Mouse (Mus musculus) ZHBTc4 (cell line): ENCODE measurements around the gene Bbip1.
A peak's percentile ranks its signal among the peaks of the same experiment; 100 is the strongest.
"Not testable (repeated sequence)": the region's sequence is repeated elsewhere in the genome, so short reads cannot be mapped to it uniquely, and the experiment has no call there.

Experiments used
- DNase-seq: peaks from one replicate; pipeline ENCODE4 v3.0.0-alpha.2; 2011; ENCODE audit warnings: low read depth, low spot score

The Bbip1 gene

GRCm38 (mm10) chr19:53925338-53925751 is 19.1 kb downstream of the Bbip1 start:
- peak; percentile 86 for DNase-seq

GRCm38 (mm10) chr19:53921996-53922395 is 22.4 kb downstream of the Bbip1 start:
- not testable (repeated sequence) for DNase-seq

- no peak for DNase-seq
Measured at GRCm38 (mm10) chr19:53919541-53919940, 24.9 kb downstream of the Bbip1 start.

DNA sequence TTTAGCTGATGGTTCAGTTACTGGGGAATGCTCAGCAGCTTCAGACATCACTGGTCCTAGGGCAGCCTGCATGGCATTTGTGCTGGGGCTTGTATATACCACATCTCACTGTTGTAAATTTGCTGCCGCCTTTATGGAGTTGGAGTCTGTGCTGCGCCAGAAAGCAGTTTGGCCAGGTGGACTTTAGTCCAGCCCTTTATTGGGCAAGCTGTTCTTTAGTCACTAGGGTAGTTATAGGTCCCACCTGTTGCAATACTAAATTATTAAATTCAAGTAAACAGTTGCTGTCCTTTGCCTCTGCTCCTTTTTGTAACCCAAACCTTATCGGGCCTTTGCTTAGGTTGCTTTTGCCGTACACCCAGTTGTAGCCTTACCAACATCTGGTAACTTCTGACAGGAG is 29.5 kb downstream of the Bbip1 start:
- DNase-seq = no peak

- DNase-seq = not testable (repeated sequence)
Measured at GRCm38 (mm10) chr19:53906703-53907070, 37.7 kb downstream of the Bbip1 start.

DNA sequence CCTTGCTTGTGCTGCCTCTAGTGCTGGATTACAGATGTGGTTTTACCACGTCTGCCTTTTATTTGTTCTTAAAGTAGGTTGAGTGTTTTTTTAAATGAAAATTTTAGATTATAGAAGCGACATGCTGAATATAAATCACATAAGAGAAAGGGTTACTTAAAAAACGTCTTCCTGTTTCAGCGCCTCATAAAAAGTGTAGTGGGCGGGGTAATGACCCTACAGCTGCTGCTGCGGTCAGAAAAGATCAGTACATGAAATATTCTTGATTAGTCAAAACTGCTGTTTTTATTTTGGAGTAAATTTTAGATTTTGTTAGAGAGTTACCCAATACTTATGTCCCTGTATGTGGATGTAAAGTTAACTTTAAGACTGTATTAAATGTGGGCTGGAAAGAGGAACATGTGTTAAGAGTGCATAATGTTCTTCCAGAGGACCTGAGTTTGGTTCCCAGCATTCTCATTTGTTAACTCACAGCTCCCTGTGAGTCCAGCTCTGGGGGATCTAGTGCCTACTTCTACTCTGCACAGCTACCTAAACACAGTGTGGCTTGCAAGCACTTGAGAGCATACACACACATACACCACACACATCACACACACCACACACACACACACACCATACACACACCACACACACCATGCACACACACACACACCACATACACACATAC is 38.3 kb downstream of the Bbip1 start:
- no peak for DNase-seq

GRCm38 (mm10) chr19:53904833-53905480 is 39.5 kb downstream of the Bbip1 start:
- no peak for DNase-seq

DNA sequence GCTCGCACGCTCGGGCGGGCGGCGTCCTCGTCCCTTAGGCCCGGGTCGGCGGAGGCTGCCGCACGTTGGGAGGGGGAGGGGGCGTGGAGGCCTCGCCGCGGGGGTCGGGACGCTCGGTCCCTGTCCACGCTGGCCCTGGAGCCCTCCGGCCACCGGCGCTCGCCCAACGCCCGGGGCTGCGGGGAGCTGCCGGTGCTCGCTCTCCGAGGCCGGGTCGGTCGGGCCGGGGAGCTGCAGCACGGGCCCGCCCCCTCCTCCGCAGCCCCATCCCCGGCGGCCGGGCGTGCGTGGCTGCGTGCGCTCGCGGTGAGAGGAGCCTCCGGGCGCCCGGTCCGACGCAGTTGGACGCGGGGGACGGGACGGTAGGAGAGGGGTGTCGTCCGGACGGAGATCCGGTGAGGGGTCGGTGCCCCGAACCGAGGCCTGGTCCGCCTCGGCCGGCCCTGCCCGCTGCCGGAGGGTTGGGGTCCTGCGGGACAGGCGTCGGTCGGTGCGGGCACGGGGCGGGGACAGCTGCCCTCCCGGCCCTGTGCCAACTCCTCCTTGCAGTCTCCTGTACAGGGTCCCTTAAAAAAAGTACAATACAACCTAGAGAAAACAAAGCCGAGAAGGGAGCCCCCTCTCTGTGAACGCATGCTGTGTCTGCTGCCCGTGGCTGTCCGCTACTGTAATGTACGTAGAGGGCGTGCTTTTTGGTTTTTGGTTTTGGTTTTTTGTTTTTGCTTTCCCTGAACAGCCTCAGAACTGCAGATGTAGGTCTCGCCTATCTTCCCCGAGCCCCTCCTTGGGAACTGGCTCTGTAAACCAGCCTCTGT is 40.7 kb downstream of the Bbip1 start:
- DNase-seq = peak; percentile 41

DNA sequence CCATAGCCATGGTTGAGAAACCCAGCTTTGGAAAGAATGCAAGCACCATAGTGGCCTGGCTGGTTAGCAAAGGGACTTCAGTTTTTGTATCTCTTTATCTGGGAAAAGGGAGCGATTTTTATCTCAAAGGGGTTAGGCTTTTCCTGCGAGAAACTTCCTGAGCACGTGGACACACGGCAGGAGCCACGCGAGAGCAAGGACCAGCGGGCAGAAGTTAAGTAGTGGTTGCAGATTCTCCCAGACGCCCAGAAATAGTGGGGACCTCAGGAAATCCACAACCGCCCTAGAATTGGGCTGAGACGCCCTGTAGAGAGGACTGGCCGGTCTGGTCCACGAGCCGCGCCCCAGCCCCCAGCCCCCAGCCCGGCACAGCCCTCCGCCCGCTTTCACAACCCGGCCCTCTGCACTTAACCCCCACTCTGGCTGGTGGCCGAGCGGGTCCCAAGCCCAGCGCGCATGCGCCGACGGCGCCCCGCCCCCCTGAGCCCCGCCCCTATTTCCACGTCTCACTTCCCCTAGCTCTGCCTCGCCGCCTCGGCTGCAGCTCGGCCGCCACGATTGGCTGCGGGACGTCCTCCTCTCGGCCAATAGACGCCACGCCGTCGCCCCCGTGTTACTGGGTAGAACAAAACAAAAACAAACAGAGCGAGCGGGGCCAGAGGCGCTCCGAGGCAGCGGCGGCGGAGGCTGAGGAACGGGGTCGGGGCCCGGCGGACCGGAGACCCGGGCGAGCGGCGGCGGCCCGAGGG is 41.5 kb downstream of the Bbip1 start:
- peak; percentile 98 for DNase-seq

DNA sequence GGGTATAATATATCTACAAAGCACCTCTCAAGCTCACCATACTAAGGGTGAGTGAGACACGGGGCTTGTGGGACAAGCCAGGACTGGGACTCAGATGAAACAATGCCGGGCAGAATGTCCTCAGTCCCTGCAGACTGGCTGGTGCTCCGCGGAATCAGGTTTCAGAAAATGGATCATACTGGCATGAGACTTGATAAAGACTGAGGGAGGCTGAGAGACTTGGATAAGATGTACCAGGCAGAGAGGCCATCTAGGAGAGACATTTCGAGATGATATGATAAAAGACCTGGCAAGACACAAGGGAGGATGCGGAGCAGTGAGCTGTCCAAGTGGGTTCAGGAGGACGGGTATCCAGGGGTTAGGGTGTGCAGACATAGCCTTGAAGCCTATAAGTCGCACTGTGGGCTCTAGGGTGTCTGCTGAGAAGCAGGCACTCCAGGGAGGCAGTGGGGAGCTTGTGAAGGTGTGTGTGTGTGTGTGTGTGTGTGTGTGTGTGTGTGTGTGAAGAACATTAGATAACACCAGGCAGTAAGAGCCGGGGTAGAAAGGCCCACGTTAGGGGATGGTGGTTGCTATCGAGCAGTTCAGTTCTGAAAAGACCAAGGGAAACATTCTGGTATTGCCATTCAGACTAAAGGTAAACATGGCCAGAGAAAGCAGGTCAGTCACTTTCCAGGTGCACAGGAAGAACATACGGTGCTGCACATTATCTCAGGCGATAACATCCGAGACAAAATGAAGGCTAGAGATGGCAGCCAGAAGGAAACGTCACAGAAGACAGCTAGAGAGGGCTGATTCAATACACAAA is 42.3 kb downstream of the Bbip1 start:
- no peak for DNase-seq

DNA sequence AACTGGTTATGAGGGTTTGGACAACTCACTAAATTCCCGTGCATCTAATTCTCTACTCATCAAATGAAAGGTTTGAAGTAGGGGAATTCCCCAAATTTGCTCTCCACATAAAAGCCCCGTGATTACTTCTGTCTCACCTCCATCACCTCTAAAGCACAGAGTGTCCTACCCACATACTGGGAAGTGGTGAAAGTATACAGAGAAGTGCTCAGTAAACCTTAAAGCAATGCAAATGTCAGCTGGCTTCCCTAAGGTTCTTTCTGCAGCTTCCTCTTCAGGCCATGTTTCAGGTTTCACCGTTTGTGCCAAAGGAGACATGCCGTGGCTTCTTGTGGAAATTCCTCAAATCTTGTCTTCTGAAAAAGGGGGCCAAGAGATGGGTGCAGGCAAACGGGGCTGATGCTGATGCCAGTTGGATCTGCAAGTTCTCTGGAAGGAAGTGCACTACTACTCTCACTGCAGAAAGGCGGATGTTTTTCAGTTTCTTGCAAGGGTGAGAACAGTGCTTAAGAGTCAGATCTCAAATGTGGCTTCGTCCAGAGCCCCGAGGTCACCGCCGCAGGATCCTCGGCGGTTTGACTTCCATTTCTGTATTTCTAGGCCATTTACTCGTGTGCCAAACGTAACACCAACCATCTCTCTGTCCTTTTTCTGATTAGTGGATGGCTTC is 44.4 kb downstream of the Bbip1 start:
- no peak for DNase-seq

GRCm38 (mm10) chr19:53898970-53899900 is 45.2 kb downstream of the Bbip1 start:
- no peak for DNase-seq

DNA sequence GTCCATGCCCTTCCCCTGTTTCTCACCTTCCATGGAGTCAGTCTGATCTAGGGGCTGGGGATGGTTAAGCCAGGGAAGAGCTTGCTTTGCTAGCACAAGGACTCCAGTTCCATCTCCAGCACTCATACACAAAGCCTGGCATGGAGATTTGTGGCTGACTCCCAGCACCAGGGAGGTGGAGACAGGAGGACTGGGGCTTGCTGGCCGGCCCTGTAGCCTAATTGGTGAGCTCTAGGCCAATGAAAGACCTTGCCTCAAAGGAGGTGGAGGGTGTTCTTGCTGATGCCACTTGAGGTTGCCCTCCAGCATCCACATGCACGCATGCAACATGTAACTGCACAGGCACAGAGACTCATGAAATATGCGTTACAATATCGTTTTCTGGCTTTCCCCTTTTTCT is 45.9 kb downstream of the Bbip1 start:
- peak; percentile 18 for DNase-seq

GRCm38 (mm10) chr19:53898046-53898445 is 46.4 kb downstream of the Bbip1 start:
- DNase-seq = no peak

DNA sequence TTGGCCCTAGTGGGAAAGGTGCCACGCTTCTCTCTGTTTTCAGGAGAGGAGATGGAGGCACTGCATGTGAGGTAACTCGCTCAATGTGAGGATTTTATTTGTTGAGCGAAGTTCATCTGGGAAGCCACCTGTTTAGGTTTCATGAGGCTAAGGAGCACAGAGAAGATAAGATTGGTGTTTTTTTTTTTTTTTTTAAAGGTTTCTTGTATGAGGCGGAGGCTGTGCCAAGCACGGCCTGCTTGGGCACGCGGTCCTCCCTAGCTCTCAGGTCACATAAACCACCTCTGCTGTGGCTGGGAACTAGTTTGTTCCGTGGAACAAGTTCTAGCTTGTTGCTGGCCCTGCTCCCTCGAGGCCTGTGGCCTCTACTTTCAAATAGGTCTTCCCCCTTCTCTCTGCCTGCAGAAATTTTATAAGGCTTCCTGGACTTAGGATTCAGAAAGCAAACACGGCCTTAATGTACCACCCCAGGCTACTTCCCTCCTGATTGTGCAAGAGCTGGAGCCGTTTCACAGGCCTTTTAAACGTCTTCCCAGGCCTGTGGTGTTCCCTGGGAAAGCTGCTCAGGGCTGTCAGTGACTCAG is 49.8 kb downstream of the Bbip1 start:
- no peak for DNase-seq

DNA sequence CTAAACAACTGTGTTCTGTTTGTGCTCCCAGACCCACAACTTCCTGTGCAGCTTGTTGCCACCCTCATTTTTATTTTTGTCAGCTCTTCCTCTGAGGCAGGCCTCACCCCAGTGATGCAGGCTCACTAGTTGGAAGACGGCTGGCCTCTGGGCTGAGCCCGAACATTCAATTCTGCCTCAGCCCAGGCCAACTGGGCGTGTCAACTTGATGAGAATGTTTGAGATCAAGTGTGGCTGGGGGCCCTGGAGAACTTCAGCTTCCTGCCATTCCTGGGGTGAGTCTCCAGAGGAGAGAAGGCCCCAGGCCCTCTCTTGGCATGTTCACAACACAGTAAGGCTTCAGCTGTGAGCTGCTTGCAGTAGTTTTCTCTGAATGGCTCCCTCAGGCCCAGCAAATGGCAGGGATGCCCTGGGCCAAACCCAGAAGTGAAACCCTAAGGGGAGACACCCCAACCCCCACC is 50.7 kb downstream of the Bbip1 start:
- DNase-seq = no peak

DNA sequence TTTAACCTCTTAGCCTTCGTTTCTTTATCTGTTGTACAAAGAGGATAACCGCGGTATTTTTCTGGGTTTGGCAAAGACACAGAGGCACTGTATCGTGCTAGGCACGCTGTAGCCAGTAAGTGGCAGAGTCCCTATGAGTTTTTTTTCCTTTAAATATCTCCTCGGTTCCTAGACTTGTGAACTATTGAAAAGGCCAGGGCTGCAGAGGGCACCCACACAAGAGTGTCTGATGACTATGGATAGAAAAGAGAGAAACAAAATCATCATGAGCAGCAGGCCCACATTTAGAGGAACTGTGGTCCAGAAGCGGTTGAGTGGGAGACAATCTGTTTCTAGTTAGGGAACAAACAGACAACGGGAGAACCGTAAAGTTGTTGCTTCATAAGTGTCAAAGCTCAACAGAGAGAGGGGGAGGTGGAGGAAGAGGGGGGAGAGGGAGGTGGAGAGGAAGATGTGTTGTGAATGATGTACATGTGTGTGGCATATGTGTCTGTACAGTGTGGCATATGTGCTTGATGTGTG is 51.5 kb downstream of the Bbip1 start:
- no peak for DNase-seq

- DNase-seq = no peak
Measured at GRCm38 (mm10) chr19:53892061-53892460, 52.4 kb downstream of the Bbip1 start, which contains the start of gene Pdcd4. Gene Pdcd4 (plus strand): TSS chr19:53892231.

DNA sequence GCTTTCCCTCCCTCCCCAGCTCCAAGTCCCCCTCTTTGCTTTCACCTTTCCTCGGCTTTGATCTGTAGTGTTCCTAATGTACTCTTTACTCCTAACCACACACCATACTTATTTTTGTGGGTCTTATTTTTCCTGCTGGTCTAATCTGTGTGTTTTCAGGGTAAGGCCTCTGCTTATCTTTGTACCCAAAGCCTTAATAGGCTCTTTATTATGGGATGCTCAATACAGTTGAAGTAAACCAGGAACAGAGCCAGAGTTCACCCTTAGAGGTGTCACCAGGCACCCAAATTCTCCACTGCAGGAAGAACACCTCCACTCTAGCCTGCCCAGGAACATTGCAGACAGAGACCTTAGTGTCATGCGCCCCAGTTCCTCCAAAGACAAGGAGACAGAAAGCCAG is 52.9 kb downstream of the Bbip1 start:
- DNase-seq = no peak
